Mouse (Mus musculus) cortical plate, adult 2 months (tissue): ENCODE measurements around the gene Adamtsl1.

Source experiments
- CTCF ChIP-seq: fragments of 200-500 bp; IDR thresholded peaks from 2 replicates; pipeline ENCODE4 v1.5.1; 2011; ENCODE audit warnings: mild to moderate bottlenecking, control low read depth, low read length; ENCODE audit not compliant: insufficient read depth; ENCODE audit errors: extremely low read depth
- POLR2A ChIP-seq: fragments of 200-500 bp; IDR thresholded peaks from 2 replicates; pipeline ENCODE4 v1.6.1; 2011; ENCODE audit warnings: mild to moderate bottlenecking, low read length, control low read depth; ENCODE audit not compliant: insufficient read depth; ENCODE audit errors: extremely low read depth

DNA sequence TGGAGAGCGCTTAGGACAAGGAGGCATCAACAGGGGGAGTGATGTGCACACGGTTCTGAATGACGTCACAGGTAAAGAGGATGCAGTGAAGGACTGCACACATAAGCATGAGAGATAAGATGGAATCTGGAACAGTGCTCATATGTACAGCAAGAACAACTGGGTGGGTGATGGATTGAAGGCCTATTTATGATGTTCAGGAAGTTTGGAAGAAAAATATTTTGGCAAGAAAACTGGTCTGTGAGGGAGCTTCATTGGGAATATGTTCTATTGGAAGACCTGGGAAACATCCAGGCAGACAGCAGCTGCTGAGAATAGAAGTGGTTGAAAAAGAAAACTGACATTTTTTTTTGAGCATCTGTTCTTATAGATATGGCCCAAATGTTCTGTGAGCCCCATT is 300.4 kb downstream of the Adamtsl1 start:
- no peak for TF ChIP-seq POLR2A
- TF ChIP-seq CTCF, result no peak
